Mouse (Mus musculus) heart, postnatal 4 days (tissue): ENCODE measurements at regions not wholly inside any gene's neighbourhood (a gene's known extent, or its start where the extent isn't known, plus 50 kb on each side); places are given as distances from the start of the nearest gene placed in this dataset.
"Not testable (repeated sequence)": the region's sequence is repeated elsewhere in the genome, so short reads cannot be mapped to it uniquely, and the experiment has no call there.

ENCODE experiments used
- DNase-seq: peaks from one replicate; pipeline ENCODE4 v3.0.0; 2021

DNA sequence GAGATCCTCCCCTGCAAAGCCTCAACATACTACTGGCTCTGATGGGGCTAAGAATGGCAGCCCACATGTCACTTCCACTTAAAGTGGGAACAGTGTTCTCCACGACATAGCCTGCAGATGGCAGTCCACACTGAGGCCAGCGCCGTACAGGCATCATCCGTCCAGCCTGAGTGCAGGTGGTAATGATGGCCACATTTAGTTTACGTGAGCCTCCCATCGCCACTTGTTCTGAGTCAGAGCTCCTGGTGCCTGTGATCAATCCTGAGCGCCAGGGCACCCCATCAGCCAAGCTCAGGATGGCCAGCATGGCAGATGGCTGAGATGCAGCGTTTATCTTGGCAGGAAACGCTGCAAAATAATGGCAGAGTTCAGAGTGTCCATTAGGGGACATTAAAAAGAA lies 159.6 kb downstream of the Adgrd1 start:
- no peak for DNase-seq

DNA sequence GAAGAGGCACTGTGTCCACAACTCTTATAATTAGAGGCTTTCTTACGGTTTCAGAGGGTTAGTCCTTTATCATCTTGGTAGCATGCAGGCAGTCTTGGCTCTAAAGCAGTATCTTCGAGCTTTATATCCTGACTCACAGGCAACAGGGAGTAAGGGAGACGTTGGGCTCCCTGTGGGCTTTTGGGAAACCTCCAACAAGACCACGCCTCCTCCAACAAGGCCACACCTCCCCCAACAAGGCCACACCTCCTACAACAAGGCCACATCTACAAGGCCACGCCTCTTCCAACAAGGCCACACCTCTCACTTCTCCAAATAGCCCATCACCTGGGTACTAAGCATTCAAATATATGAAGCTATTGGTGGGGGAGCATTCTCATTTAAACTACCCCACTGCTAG lies 160.7 kb downstream of the Adgrd1 start:
- no peak for DNase-seq

GRCm38 (mm10) chr5:129260689-129261088 lies 164.1 kb downstream of the Adgrd1 start:
- DNase-seq = peak; percentile 13

- DNase-seq = no peak
Measured at GRCm38 (mm10) chr5:129263118-129263517, 166.6 kb downstream of the Adgrd1 start.

DNA sequence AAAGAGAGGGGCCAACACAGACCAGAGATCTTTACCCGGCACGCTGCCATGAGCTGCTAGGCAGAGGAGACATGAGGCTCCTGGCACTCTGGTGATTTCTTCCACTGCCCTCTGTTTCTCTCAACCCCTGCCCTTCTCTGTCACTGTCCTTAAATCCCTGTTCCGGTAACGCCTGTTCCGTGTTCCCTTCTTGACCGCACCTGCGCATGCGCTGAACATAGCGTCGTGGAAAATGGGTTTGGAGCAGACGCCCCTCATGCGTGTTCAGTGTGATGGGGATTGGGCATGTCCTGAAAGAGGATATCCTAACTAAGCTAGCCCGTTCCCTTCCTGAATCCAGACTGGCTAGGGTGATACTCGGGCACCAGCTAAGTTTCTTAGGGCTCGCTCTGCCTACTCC lies 167.8 kb downstream of the Adgrd1 start:
- no peak for DNase-seq

- no peak for DNase-seq
Measured at GRCm38 (mm10) chr5:129268456-129268855, 171.9 kb downstream of the Adgrd1 start.

DNA sequence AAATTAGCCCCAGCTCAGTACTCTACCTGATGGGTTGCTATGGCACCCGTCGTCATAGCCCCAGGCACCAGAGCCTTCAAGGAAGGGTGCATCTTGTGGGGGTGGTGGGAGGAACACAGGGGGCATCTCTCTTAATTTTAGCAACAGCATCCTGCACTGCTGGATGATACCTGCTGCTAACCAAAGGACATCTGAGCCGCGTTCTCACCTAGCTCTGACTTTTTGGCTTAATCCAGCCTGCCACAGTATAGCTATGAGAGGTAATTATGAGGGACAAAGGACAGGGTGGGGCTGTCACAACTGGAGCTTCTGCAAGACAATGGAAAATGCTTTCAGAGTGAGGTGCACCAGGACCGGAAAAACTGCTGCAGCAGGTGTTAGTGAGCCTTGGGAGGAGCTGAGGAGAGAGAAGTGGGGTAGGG lies 173.5 kb downstream of the Adgrd1 start:
- DNase-seq = no peak

GRCm38 (mm10) chr5:129281406-129281805 lies 184.9 kb downstream of the Adgrd1 start:
- no peak for DNase-seq

- no peak for DNase-seq
Measured at GRCm38 (mm10) chr5:129282133-129282532, 185.6 kb downstream of the Adgrd1 start.

GRCm38 (mm10) chr5:129282826-129283225 lies 186.3 kb downstream of the Adgrd1 start:
- DNase-seq = no peak

GRCm38 (mm10) chr5:129287481-129287880 lies 190.9 kb downstream of the Adgrd1 start:
- peak; percentile 56 for DNase-seq

DNA sequence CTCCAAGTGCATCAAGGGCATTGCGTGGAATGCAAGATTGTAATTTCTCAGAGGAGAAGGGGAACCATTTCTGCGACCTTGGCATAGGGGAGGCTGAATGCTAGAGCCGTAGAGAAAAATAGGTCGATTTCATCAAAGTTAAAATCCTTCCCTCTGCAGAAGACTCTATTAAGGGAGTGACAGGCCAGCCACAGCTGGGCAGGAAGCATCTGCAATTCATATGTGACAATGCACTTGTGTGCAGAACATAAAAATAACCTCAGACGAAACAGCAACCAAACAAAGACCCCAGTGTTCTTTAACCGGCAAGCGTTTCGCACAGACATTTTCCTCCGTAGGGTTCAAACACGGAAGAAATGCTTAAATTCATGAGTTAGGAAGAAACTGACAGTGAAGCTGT lies 196.3 kb downstream of the Adgrd1 start:
- DNase-seq = not testable (repeated sequence)

GRCm38 (mm10) chr5:129294861-129295542 lies 198.5 kb downstream of the Adgrd1 start:
- peak; percentile 19 for DNase-seq

- no peak for DNase-seq
Measured at GRCm38 (mm10) chr5:129297657-129298349, 201.3 kb downstream of the Adgrd1 start.

DNA sequence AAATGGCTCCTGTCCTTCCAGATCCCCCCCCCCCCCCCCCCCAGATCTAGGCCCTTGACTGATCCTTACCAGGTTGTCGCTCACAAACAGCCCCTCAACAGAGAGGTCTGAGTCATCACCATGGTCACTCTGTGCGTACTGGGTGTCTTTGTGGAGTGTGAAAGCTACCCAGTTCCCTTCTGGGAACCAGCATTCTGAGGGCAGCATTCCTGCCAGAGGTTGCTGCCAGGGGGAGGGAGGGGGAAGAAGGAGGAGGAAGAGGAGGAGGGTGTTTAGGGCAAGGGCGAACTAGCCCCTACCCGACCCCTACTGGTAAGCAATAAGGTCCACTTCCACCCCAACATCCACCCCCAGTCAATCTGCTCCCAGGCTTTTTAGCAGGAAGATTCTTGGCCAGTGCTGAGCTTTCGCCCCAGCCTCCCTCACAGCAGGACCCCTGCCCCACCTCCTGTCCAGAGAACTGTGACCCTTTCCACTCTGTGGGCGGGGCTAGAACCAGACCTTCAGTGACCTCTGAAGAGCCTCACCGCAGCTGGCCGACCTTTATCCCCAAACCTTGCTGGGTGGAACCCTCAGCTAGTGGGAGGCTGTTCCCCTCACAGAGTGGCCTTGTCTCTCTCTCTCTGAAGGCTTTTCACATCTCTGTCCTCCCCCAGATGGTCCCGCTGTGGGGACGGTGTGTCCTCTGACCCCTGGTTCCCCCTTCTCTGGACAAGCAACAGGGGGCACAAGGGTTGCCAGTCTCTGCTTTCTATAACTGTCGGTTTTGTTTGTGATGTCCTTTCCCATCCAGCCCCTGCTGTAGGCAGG lies 202.2 kb upstream of the Sfswap start:
- no peak for DNase-seq

GRCm38 (mm10) chr5:129299456-129299765 lies 201.6 kb upstream of the Sfswap start:
- DNase-seq = no peak

DNA sequence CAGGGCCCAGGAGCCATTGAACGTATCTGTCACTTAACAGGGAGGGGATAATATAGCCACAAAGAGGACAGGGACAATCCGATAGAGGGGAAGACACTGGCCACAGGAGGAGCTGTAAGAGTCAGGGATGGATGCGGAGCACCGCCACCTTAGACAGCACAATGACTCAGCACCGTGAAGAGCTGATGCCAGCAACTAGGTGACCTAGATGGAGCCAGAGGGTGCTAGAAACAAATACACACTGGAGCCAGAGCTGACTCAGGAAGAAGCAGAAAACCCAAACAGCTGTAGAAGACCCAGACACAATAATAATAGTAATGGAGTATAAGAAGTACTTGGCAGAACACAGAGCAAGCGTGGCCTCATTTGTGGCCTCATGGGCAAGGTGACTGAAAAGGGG lies 200.6 kb upstream of the Sfswap start:
- DNase-seq = no peak

DNA sequence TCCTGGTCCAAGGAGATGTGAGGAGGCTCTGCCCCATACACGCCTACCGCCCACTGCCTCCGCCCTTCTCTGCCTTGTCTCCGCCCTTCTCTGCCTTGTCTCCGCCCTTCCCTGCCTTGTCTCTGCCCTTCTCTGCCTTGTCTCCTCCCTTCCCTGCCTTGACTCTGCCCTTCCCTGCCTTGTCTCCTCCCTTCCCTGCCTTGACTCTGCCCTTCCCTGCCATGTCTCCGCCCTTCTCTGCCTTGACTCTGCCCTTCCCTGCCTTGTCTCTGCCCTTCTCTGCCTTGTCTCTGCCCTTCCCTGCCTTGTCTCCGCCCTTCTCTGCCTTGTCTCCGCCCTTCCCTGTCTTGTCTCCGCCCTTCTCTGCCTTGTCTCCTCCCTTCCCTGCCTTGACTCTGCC lies 185.4 kb upstream of the Sfswap start:
- DNase-seq = no peak

DNA sequence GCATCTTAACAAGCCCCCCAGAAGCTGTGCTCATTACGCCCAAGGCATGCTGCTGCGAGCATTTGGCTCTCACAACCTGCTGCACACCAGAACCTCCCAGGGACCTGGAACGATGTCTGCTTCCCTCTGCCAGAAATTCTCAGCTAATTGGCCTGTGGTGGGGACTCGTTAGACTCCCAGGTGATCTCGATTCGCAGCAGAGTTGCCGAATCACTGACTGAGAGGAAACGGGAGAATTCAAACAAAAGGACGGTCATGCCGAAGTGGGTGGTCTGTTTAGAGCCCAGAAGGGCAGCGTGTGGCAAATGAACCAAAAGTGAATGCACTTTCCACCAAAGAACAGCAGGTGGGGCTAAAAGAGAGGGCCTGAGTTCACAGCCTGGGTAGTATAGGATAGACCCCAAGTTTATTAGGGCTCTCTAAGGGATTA lies 169.9 kb upstream of the Sfswap start:
- DNase-seq = no peak

GRCm38 (mm10) chr5:129332014-129332413 lies 169.0 kb upstream of the Sfswap start:
- no peak for DNase-seq

GRCm38 (mm10) chr5:129338511-129338910 lies 162.5 kb upstream of the Sfswap start:
- DNase-seq = no peak

DNA sequence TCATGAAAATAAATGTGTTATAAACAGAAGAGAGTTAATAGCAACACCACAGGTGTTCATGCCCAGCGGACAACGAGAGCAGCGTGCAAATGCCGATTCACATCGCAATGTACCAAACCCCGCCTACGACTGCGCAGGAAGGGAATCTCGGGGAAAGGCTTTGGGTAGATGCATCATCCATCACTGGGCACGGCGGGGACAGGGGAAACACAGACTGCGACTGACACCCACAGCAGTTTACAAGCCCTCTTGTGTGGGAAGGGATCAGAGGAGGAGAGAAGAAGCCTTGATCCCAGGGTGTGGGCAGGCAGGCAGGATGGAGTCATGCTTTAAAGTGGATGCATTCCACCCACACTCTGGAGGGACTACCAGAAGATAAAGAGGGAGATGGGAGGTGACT lies 157.0 kb upstream of the Sfswap start:
- DNase-seq = no peak

DNA sequence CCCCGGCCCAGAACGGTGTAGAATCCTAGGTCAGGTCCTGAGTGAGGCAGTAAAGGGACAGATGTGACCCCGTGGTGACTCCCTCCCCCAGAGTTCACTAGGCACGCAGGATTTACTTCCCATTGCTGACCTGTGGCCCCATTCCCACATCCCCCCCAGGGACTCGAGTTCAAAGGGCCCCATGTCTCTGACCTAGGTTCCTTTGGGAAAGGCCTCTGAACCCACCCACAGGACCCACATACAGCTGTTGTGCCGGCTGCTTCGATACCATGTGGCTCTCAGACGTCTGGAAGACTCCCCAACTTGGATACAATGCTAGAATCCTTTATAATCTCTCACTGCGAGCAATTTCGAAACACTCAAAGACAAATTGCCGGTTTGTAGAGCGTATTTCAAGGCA lies 151.0 kb upstream of the Sfswap start:
- no peak for DNase-seq

DNA sequence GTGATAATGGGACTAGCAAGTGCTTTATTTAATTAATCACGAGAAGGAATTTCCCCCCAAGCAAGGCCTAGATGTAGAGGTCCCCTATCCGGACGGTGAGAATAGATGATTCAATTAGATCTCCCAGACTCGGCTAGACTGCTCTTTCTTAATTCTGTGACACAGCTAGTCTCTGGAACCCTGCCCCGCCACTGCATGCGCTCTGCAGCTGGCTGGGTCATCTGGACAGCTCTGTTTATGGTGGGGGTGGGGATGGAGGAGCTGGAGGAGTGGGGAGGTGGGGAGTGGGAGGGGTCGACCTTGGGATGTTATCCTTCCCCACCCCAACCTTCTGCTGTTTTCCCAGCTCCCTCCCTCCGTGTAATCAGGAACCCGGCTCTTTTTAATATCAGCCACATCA lies 147.5 kb upstream of the Sfswap start:
- no peak for DNase-seq
